Mouse (Mus musculus): Measurements from ENCODE around the gene Olfr1020. TPM values are rescaled to one million over a fixed set of nuclear protein-coding genes. Genes with fewer than 3 reads are reported as not detected.

The Olfr1020 gene
- not detected for total RNA-seq (2023)

DNA sequence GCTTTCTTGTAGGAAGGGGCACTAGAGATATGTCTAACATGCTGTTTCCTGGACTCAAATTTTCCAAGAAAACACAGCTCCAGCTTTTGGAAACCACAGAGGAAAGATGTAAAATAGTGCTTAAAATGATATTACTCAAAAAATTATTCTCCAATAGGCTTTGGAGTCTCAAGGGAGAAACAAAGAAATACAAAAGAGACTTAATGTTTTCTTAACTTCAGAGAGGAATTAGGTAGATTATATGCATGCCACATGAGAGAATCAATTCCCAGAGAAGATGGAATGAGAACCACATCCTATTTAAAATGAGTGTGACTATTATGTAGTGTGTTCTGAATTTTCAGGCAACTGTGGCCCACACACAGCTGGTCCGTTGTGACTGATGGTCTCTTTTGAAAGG, at the start of gene Olfr1020:
TSS of gene Olfr1020 (plus strand) at position 301 of the 400 bp plus-strand sequence.

GRCm38 (mm10) chr2:85802444-85802843, 44.4 kb upstream of the Olfr1020 start, which contains the start of gene Olfr1016:
Gene Olfr1016, minus strand, starts transcription at chr2:85802544.

DNA sequence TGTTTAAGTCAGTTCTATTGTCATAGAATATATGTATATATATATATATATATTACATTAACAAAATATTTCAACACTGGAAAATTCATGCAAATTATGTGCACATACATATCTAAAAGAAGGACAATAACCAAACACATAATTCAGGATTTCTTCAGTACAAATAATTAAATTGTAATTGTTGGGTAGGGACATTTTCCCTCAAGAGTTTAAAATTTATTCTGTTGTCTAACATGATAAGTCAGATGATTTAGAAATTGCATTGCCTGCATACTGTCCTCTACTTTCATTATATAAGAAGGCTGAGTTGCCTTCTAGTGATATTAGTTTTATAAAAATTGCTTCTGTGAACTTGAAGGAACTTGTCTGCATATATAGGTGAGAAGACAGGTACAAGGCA, 28.7 kb upstream of the Olfr1020 start, which contains the start of gene Olfr1018:
TSS of gene Olfr1018 (plus strand) at position 301 of the 400 bp plus-strand sequence.

GRCm38 (mm10) chr2:85845383-85845782, 1.4 kb upstream of the Olfr1020 start, which contains the start of gene Olfr1019:
Gene Olfr1019, minus strand, starts transcription at chr2:85845483.

DNA sequence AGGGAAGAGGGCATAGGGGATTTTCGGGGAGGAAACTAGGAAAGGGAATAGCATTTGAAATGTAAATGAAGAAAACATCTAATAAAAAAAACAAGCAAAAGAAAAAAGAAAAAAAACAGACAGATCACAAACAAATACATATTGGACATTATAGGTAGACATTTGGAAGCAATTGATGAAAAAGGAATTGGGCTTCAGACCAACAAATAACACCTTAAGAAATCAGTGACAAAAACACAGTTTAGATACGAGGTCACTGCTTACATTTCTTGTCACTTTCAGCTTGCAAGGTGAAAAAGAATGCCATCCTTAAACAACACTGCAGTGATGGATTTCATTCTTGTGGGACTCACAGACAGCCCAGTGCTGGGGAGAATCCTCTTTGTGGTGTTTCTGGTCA, 21.5 kb downstream of the Olfr1020 start, which contains the start of gene Olfr1022:
TSS of gene Olfr1022 (plus strand) at position 301 of the 400 bp plus-strand sequence.

GRCm38 (mm10) chr2:85885340-85885739, 38.5 kb downstream of the Olfr1020 start, which contains the start of gene Olfr1023:
Gene Olfr1023, plus strand, starts transcription at chr2:85885640.

Other genes starting within 250 kb of the Olfr1020 start
- gene Olfr1000, start 235.1 kb upstream of the Olfr1020 start, total RNA-seq (2023) = not detected
- not detected for gene Olfr1002, start 196.3 kb upstream of the Olfr1020 start, total RNA-seq (2023)
- not detected for gene Olfr154, start 182.6 kb upstream of the Olfr1020 start, total RNA-seq (2023)
- not detected for gene Olfr1006, start 168.3 kb upstream of the Olfr1020 start, total RNA-seq (2023)
- not detected for gene Olfr1008, start 157.6 kb upstream of the Olfr1020 start, total RNA-seq (2023)
- not detected for gene Olfr1009, start 131.6 kb upstream of the Olfr1020 start, total RNA-seq (2023)
- not detected for gene Olfr1012, start 84.3 kb upstream of the Olfr1020 start, total RNA-seq (2023)
- not detected for gene Olfr1013, start 79.9 kb upstream of the Olfr1020 start, total RNA-seq (2023)
- not detected for gene Olfr1014, start 74.3 kb upstream of the Olfr1020 start, total RNA-seq (2023)
- gene Olfr1015, start 65.0 kb upstream of the Olfr1020 start, total RNA-seq (2023) = not detected
- gene Olfr1016, start 44.5 kb upstream of the Olfr1020 start, total RNA-seq (2023) = not detected
- gene Olfr1018, start 28.6 kb upstream of the Olfr1020 start, total RNA-seq (2023) = not detected
- gene Olfr1019, start 1.5 kb upstream of the Olfr1020 start, total RNA-seq (2023) = not detected
- not detected for gene Olfr1022, start 21.6 kb downstream of the Olfr1020 start, total RNA-seq (2023)
- not detected for gene Olfr1023, start 38.6 kb downstream of the Olfr1020 start, total RNA-seq (2023)
- not detected for gene Olfr1024, start 58.0 kb downstream of the Olfr1020 start, total RNA-seq (2023)
- gene Olfr1025-ps1, start 68.2 kb downstream of the Olfr1020 start, total RNA-seq (2023) = not detected
- not detected for gene Olfr1026, start 74.5 kb downstream of the Olfr1020 start, total RNA-seq (2023)
- gene Olfr1028, start 103.4 kb downstream of the Olfr1020 start, total RNA-seq (2023) = not detected
- not detected for gene Olfr1029, start 126.9 kb downstream of the Olfr1020 start, total RNA-seq (2023)
- not detected for gene Olfr1030, start 132.2 kb downstream of the Olfr1020 start, total RNA-seq (2023)
- not detected for gene Olfr1031, start 143.3 kb downstream of the Olfr1020 start, total RNA-seq (2023)
- not detected for gene Olfr1032, start 158.5 kb downstream of the Olfr1020 start, total RNA-seq (2023)
- gene Olfr1033, start 173.6 kb downstream of the Olfr1020 start, total RNA-seq (2023) = not detected
- gene Olfr1034, start 198.8 kb downstream of the Olfr1020 start, total RNA-seq (2023) = not detected
- gene Olfr1036, start 227.0 kb downstream of the Olfr1020 start, total RNA-seq (2023) = not detected
- gene Olfr1037, start 240.4 kb downstream of the Olfr1020 start, total RNA-seq (2023) = not detected